Mouse (Mus musculus) left cerebral cortex, postnatal 4 days (tissue): ENCODE measurements around the gene Gm20388. TPM values are rescaled to one million over a fixed set of nuclear protein-coding genes. Genes with fewer than 3 reads are reported as not detected.

Experiments
- DNase-seq: peaks from one replicate; pipeline ENCODE4 v3.0.0-alpha.2; 2022
- intact Hi-C: fragments of 180-260 bp; cut with DNase I; formaldehyde crosslinking; loops from one replicate; pipeline ENCODE4 v1.15.1; 2025
- total RNA-seq, 2 experiments: library from RNA; stranded (reverse); gene quantifications; 2 replicates each; pipeline ENCODE4 v1.2.3; 2021

Gene Gm20388
- total RNA-seq, 2 experiments from 2014 or later: 6.5 to 12.8 TPM

- intact Hi-C loops: no loop called here
- no peak for DNase-seq
Measured at GRCm38 (mm10) chr8:120665726-120666455, 755.2 kb downstream of the Gm20388 start.

DNA sequence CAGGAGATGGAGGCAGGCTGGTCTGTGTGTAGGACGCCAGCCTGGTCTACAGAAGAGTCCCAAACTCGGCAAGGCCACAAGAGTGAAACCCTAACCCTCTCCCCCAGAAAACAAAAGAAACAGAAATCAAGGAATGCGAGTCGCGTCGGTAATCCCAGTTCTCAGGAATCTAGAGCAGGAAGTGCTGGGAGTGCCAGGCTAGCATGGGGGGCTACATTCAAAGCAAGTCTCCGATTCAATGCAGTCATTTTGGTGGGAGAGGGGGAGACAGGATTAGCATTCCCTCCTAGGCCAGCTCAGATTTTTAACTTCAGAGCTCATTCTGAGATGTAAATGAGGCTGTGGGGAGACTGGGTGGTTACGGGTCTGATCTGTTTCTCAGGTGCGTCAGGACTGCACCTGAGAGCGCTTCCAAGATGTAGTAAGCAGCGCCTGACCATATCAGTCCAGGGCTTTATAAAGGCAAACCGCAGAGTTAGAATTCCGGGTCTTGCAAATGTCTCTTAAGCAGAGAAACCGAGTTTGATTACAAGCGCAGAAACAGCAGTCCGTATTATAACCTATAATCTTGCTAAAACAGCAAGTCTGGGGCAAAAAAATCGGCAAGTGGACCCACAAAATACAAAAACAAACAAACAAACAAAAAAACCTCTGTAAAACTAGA, 756.3 kb downstream of the Gm20388 start:
- DNase-seq: no peak
- intact Hi-C loops: no loop called here

- DNase-seq: peak; percentile 97
- intact Hi-C loops: no loop called here
Measured at GRCm38 (mm10) chr8:120667561-120668373, 757.1 kb downstream of the Gm20388 start, which contains the start of the genes Gm27021 and Cox4i1. Gene Gm27021, minus strand, starts transcription at chr8:120668079. Gene Cox4i1, plus strand, starts transcription at chr8:120668222.

GRCm38 (mm10) chr8:120668374-120668905, 757.8 kb downstream of the Gm20388 start, which contains the start of gene Emc8:
Gene Emc8, minus strand, starts transcription at chr8:120668573.
- intact Hi-C loops: no loop called here
- peak; percentile 37 for DNase-seq

DNA sequence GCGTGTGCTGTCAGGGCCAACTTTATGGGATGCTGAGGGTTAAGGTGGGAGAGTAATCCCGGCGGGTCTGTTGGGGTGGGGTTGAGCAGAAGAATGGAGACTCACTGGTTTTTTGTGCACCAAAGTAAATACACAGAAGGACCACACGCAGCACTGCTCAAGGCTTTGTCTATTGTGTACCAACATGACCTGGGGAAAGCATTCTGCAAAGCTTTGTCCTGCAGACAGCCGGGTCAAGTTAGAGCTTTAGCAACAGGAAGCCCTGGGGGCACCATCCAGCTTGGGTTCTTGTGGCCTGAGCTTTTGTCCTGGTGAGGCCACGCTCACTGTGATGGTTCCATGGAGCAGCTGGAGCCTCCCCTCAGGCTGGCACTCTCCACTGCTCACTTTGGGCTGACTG, 761.1 kb downstream of the Gm20388 start:
- DNase-seq: no peak
- intact Hi-C loops: no loop called here

DNA sequence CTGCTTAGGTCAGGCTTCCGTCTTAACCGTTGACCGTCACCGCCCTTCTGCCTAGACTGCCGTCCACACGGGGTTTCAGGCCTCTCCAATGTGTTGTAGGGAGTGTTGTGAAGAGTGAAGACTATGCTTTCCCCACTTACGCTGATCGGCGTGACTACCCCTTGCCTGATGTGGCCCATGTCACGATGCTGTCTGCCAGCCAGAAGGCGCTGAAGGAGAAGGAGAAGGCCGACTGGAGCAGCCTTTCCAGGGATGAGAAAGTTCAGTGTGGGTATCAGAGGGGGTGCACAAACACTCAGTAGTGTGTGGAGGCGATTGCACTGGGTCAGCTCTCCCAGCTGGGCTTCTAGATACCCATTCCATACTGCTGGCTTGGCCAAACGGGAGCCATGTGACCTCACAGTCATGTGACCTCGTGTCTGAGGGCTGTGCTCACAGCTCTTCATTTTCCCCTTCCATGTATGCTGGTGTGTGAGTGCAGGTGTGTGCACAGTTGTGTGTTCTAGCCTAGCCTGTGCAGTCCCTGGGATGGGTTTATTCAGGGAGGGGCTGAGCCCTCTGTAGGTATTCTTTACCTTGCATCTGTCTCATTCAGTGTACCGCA, 762.1 kb downstream of the Gm20388 start:
- no peak for DNase-seq
- intact Hi-C loops: no loop called here

DNA sequence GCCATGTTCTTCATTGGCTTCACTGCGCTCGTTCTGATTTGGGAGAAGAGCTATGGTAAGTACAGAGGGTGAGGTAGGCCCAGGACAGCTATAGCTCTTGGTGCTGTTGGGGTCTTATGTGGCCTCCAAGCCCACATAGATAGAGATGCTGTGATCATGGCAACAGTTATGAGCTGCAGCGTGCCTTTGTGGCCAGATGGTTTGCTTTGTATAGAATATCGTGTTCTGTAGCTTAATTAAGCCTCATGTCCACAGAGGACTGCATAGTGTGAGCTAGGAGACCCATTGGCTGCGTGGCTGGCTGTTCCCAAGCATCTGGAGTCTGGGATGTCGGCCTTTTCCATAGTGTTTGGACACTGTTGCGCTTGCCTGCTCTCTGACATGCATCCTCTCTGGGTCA, 762.7 kb downstream of the Gm20388 start:
- DNase-seq: no peak

GRCm38 (mm10) chr8:120675718-120676117, 765.1 kb downstream of the Gm20388 start:
- intact Hi-C loops: no loop called here
- no peak for DNase-seq

More for the DNA sequence above, 762.7 kb downstream of the Gm20388 start:
- intact Hi-C loops: no loop called here

DNA sequence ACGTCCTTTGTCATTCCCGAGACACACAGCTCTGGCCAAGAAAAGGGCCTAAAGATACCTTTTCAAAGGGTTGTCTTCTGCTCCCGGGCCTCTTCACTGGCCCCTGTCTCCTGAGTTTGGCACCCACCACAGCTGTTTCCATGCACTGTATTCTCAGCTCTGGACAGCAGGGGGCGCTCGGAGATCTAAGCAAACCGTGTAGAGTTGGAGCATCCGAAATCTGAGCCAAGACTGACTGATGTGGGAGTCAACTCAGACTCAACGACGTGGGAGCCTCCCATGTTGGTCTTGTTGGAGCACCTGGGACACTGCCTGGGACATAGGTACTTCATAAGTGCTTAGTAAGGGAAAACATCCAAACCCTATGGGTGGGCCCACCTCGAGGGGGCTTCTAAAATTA, 767.8 kb downstream of the Gm20388 start:
- intact Hi-C loops: loop anchor here (2.0 kb wide), 1 partner anchor 118 kb away; no protein-coding TSS in a partner anchor
- DNase-seq: peak; percentile 93

GRCm38 (mm10) chr8:120679629-120680387, 769.2 kb downstream of the Gm20388 start:
- intact Hi-C loops: loop anchor here (2.0 to 5.0 kb wide), 2 partner anchors 117 to 412 kb away; no protein-coding TSS in a partner anchor
- DNase-seq: no peak

GRCm38 (mm10) chr8:120680405-120680804, 769.8 kb downstream of the Gm20388 start:
- intact Hi-C loops: loop anchor here (5.0 kb wide), 1 partner anchor 412 kb away; no protein-coding TSS in a partner anchor
- DNase-seq: peak; percentile 57

DNA sequence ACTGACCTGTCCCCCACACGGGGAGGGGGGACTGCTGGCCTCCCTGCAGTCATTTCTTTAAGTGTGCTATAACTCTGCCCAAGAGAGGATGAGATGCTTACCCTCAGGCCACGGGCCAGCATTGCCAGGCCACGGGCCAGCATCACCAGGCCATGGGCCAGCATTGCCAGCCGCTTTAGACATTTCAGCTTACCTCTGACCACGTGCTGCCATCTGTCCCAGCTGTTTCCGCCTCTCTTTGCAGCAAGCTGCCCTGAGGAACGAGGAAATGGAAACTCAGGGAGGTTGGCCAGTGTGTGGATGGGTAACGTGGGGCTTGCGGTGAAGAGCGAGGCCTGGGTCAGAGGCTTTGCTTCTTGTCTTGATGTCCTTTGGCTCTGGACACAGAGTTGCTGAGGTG, 770.5 kb downstream of the Gm20388 start:
- no peak for DNase-seq
- intact Hi-C loops: loop anchor here (5.0 kb wide), 1 partner anchor 411 kb away; no protein-coding TSS in a partner anchor

- intact Hi-C loops: loop anchor here (5.0 kb wide), 1 partner anchor 409 kb away; no protein-coding TSS in a partner anchor
- DNase-seq: peak; percentile 76
Measured at GRCm38 (mm10) chr8:120683602-120684001, 773.0 kb downstream of the Gm20388 start.

DNA sequence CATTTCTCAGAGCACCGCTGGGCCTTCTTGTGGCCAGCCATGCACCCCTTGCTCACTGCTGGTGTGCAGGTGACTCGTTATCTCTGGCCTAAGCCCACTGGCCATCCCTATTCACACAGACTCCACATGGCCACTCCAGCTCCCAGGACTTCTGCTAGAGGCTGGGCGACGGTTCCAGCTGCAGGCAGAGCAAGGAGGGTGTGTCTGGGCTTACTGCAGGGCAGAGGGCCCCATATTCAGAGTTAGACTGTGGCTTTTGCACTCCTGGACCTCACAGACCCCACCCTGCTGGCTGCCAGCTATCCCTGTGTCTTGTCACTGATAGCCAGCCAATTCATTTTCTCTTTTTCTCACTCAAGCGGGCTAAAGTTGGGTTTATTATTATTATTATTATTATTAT, 773.4 kb downstream of the Gm20388 start:
- intact Hi-C loops: loop anchor here (5.0 kb wide), 1 partner anchor 408 kb away; no protein-coding TSS in a partner anchor
- DNase-seq: no peak

DNA sequence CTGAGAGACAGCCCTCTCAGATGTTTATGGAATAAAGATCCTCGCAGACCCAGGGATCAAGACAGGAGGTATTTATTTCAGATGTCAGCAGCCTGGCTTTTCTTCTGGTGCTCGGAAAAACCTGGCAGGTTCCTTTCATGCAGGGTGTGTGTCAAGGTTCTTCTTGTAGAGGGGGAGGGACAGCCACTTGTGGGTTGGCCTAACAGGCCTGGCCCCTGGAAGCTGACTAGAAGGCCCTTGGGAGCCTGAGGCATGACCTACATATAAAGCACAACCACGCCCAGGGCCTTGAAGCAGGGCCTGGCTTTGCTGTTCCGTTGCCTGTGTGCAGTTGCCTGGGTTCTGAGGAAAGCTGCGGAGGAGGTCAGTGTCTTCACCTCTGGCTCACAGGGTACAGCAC, 774.5 kb downstream of the Gm20388 start:
- intact Hi-C loops: no loop called here
- no peak for DNase-seq

GRCm38 (mm10) chr8:120685591-120685990, 775.0 kb downstream of the Gm20388 start:
- no peak for DNase-seq
- intact Hi-C loops: no loop called here

DNA sequence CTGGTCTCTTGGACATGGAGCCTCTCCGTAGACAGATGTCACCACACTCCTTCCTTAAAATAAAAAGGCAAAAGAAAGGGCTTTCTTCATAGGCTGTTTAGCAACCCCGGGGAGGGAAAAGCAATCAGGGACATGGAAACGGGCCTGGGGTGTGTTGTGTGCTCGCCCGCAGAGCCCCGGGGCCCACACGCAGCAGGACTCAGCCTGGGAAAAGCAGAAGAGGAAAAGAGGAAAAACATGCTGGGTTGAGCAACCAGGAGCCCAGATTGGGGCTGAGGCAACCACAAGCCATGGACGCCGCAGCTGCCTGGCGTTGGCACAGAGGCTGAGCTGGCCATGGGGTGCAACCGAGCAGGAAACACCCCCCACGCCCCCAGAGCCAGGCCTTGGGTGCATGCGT, 775.4 kb downstream of the Gm20388 start:
- no peak for DNase-seq
- intact Hi-C loops: no loop called here

GRCm38 (mm10) chr8:120686576-120686975, 775.9 kb downstream of the Gm20388 start:
- no peak for DNase-seq
- intact Hi-C loops: no loop called here

DNA sequence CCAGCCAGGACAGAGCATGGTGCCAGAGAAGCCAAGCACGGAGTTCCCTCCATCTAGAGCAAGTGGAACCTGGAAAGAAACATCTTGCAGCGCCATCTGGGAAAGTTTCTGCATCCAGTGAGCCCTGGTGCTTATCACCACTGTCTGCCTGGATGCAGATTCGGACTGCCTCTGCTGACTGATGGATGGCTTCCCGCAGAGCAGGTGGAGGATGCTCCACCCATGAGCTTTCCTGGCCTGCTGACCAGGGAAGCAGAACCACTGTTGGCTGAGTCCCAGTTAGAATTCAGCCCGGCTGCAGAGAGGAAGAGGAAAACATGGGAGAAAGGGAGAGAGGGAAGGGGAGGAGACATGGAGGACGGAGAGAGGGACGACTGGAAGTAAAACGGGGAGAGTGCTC, 777.1 kb downstream of the Gm20388 start:
- intact Hi-C loops: no loop called here
- DNase-seq: peak; percentile 32
